Mouse (Mus musculus): ENCODE measurements around the gene Rassf2.

- TF ChIP-seq POLR2A (IDR thresholded peaks at IDR 0.05; ENCODE audit: borderline replicate concordance, extremely low read depth, insufficient read depth, insufficient read length, poor library complexity, severe bottlenecking) = no peak
- TF ChIP-seq CTCF (IDR thresholded peaks at IDR 0.05; ENCODE audit: borderline replicate concordance, extremely low read depth, insufficient read depth, insufficient read length) = no peak
Measured at GRCm38 (mm10) chr2:132044320-132045274, 14.5 kb upstream of the Rassf2 start.

All from brain, embryonic 14.5 days (tissue).